Mouse (Mus musculus) testis, adult 2 months (tissue): ENCODE results near the gene Sidt2.

ENCODE experiments used
- CTCF ChIP-seq: fragments of 200-500 bp; IDR thresholded peaks from 2 replicates; pipeline ENCODE4 v1.5.1; 2012; ENCODE audit warnings: low read depth, mild to moderate bottlenecking, inconsistent platforms, low read length, moderate library complexity; ENCODE audit not compliant: control insufficient read depth, insufficient read depth, insufficient replicate concordance
- POLR2A ChIP-seq: fragments of 200-500 bp; IDR thresholded peaks from 2 replicates; pipeline ENCODE4 v1.6.1; 2012; ENCODE audit warnings: low read depth, mild to moderate bottlenecking, inconsistent platforms, low read length, moderate library complexity; ENCODE audit not compliant: control insufficient read depth

GRCm38 (mm10) chr9:45976884-45977283 lies 21.8 kb upstream of the Sidt2 start:
- TF ChIP-seq CTCF (no peak), POLR2A (no peak)
